Mouse (Mus musculus): ENCODE data around the gene Slc25a12. TPM values are rescaled to one million over a fixed set of nuclear protein-coding genes. Genes with fewer than 3 reads are reported as not detected.

Gene Slc25a12
- polyA plus RNA-seq, 1 experiment from 2014 or later: 73.8 TPM

- H3K27ac ChIP-seq (replicated peaks): no peak overlapping the region
- WGBS: 92% methylated on average over 10 of the region's 10 CpGs
- no peaks in the 10 kb centered on the region for H3K9me3 ChIP-seq
- H3K36me3 ChIP-seq: peaks cover 21% of the 10 kb centered on the region
- H3K4me2 ChIP-seq: no peak overlapping the region
- H3K9ac ChIP-seq: no peak overlapping the region
- no peaks in the 10 kb centered on the region for H3K27me3 ChIP-seq
- ATAC-seq (ENCODE audit: low read depth): no peak
- H3K4me1 ChIP-seq (replicated peaks): no peaks in the 10 kb centered on the region
- no peak overlapping the region for H3K4me3 ChIP-seq
Measured at GRCm38 (mm10) chr2:71347160-71347559, 20.4 kb downstream of the Slc25a12 start.

DNA sequence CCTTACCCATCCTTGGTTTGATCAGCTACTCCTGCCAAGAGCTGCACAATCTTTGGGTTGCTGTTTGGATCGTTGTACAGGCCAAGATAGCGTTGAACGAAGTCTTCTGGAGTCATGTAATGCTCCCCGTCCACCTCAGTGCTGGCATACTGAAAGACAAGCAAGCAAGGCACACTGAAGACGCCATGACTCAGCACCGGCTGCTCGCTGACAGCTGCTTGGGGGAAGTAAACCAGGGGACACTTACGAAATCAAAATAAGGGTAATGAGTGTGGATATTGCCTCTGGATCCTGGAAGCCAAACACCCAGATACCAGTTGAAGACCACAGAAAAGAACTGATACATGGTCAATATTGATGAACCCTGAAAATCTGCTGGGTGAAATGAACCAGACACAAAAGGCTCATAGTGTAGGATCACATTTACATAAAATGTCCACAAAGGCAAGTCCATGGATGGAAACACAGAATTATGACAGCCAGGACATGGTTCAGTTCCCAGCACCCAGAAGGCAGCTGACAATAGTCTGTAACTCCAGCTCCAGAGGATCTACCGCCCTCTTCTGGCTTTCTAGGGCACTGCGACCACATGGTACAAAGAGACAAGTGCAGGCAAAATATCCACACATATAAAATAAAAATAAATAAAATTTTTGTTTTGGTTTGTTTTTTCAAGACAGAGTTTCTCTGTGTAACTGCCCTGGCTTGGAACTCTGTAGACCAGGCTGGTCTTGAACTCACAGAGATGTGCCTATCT lies 23.5 kb downstream of the Slc25a12 start:
- Histone ChIP-seq H3K4me2 (no peak overlapping the region), H3K27ac (replicated peaks) (no peak overlapping the region), H3K9me3 (no peaks in the 10 kb centered on the region), H3K36me3 (peaks cover 32% of the 10 kb centered on the region), H3K4me3 (no peak overlapping the region), H3K9ac (no peak overlapping the region), H3K4me1 (replicated peaks) (no peaks in the 10 kb centered on the region), H3K27me3 (no peaks in the 10 kb centered on the region)
- WGBS: 95% methylated on average over 10 of the region's 10 CpGs
- no peak for ATAC-seq (ENCODE audit: low read depth)

DNA sequence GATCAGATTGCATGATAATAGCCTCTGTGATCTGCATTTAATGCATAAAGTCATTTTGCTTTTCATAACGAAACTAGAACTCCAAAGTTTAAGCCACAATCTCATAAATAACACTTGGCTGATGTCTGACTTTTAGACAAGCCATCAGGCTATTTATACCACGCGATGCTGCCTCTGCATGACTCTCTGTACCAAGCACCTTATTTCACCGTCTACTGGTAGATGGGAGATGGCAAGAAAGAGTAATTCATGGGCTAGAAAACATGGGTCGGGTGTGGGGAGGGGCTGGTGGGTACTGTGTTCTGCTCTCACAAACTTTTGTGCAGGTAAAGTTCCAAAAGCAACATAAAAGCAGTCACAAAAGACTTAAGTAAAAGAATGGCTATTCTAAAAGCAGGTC lies 27.4 kb downstream of the Slc25a12 start:
- H3K27ac ChIP-seq (replicated peaks): no peak overlapping the region
- no peaks in the 10 kb centered on the region for H3K4me1 ChIP-seq (replicated peaks)
- H3K4me3 ChIP-seq: no peak overlapping the region
- H3K36me3 ChIP-seq: peaks cover 36% of the 10 kb centered on the region
- no peak overlapping the region for H3K4me2 ChIP-seq
- WGBS: 91% methylated on average over 5 of the region's 5 CpGs
- no peaks in the 10 kb centered on the region for H3K27me3 ChIP-seq
- ATAC-seq (ENCODE audit: low read depth): no peak
- no peak overlapping the region for H3K9ac ChIP-seq
- H3K9me3 ChIP-seq: no peaks in the 10 kb centered on the region

- Histone ChIP-seq H3K27me3 (no peaks in the 10 kb centered on the region), H3K9me3 (no peaks in the 10 kb centered on the region), H3K4me2 (no peak overlapping the region), H3K4me3 (no peak overlapping the region), H3K27ac (replicated peaks) (no peak overlapping the region), H3K4me1 (replicated peaks) (no peaks in the 10 kb centered on the region), H3K9ac (no peak overlapping the region), H3K36me3 (peaks cover 26% of the 10 kb centered on the region)
- ATAC-seq (ENCODE audit: low read depth): no peak
- 89% methylated on average over 12 of the region's 12 CpGs for WGBS
Measured at GRCm38 (mm10) chr2:71338145-71338796, 29.3 kb downstream of the Slc25a12 start.

GRCm38 (mm10) chr2:71336631-71337030 lies 30.9 kb downstream of the Slc25a12 start:
- WGBS: 91% methylated on average over 6 of the region's 6 CpGs
- H3K36me3 ChIP-seq: peaks cover 27% of the 10 kb centered on the region
- H3K27me3 ChIP-seq: no peaks in the 10 kb centered on the region
- H3K4me3 ChIP-seq: no peak overlapping the region
- H3K27ac ChIP-seq (replicated peaks): no peak overlapping the region
- H3K9me3 ChIP-seq: no peaks in the 10 kb centered on the region
- no peak overlapping the region for H3K9ac ChIP-seq
- H3K4me2 ChIP-seq: no peak overlapping the region
- H3K4me1 ChIP-seq (replicated peaks): no peaks in the 10 kb centered on the region
- no peak for ATAC-seq (ENCODE audit: low read depth)

- H3K4me2 ChIP-seq: no peak overlapping the region
- H3K4me3 ChIP-seq: no peak overlapping the region
- no peaks in the 10 kb centered on the region for H3K4me1 ChIP-seq (replicated peaks)
- no peak overlapping the region for H3K27ac ChIP-seq (replicated peaks)
- WGBS: 89% methylated on average over 5 of the region's 6 CpGs
- H3K36me3 ChIP-seq: peaks cover 31% of the 10 kb centered on the region
- no peak overlapping the region for H3K9ac ChIP-seq
- H3K27me3 ChIP-seq: no peaks in the 10 kb centered on the region
- H3K9me3 ChIP-seq: no peaks in the 10 kb centered on the region
- no peak for ATAC-seq (ENCODE audit: low read depth)
Measured at GRCm38 (mm10) chr2:71336209-71336608, 31.3 kb downstream of the Slc25a12 start.

DNA sequence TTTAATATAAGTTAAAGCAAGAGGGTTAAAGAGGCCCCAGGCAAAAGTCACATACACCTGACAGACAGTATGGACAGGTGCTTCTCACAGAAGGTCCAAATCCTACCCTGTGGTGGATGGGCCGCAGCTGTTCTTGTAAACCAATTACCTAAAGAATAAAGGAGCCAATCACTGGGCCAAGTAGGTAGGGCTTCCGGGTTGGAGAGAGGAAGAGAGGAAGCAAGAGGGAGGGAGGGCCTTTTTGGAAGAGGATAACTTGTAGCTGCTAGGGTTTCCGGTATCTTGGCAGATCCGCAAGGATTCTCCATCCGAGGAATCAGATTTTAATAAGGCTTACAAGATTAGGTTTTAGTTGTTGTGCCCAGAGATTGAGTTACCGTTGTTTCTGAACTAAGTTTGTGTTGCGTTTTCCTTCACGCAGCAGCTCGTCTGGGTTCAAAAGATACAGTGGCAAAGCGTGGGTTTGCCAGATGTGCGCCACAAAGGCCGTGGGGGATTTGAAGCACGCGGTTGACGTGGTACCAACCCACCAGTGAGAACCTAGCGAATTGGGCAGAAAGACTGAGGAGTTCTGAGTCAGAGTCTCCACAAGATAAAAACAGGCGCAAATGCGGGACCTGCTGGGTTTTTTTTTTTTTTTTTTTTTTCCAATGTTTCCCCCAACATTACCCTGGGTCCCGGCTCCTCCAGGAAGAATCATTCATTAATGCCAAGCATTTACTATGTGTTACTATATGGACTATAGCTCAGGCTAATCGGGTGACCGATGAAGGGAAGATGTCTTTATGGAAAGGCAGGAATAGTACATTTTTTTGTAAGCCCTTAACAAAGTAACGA lies 33.3 kb downstream of the Slc25a12 start:
- Histone ChIP-seq H3K4me1 (replicated peaks) (no peaks in the 10 kb centered on the region), H3K27ac (replicated peaks) (no peak overlapping the region), H3K4me3 (no peak overlapping the region), H3K9me3 (no peaks in the 10 kb centered on the region), H3K36me3 (peaks cover 23% of the 10 kb centered on the region), H3K9ac (no peak overlapping the region), H3K4me2 (no peak overlapping the region), H3K27me3 (no peaks in the 10 kb centered on the region)
- WGBS: 90% methylated on average over 22 of the region's 22 CpGs
- no peak for ATAC-seq (ENCODE audit: low read depth)

DNA sequence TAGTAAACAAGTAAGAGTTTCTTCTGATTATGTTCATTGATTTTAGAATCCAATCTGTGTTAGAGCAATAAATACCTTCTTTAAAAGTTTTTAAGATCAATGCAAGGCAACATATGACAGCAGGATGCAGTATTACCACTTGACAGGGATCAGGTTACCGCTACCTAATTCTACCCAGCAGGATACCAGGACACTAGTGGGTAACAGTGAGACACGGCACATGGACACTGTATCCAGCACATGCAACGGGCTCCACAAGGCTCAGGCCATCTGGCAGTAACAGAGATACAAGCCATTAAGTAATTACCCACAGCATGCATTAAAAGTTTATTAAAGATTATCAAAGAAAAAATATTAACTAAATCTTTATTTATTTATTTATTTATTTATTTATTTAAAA lies 37.8 kb downstream of the Slc25a12 start:
- WGBS: 83% methylated on average over 3 of the region's 3 CpGs
- H3K9ac ChIP-seq: no peak overlapping the region
- H3K4me1 ChIP-seq (replicated peaks): 0 out of 2 replicates have a peak, but pooled peaks cover 7% of the 10 kb centered on the region
- H3K9me3 ChIP-seq: no peaks in the 10 kb centered on the region
- no peak overlapping the region for H3K4me3 ChIP-seq
- H3K36me3 ChIP-seq: peaks cover 23% of the 10 kb centered on the region
- ATAC-seq (ENCODE audit: low read depth): no peak
- no peak overlapping the region for H3K4me2 ChIP-seq
- H3K27me3 ChIP-seq: no peaks in the 10 kb centered on the region
- H3K27ac ChIP-seq (replicated peaks): no peak overlapping the region

DNA sequence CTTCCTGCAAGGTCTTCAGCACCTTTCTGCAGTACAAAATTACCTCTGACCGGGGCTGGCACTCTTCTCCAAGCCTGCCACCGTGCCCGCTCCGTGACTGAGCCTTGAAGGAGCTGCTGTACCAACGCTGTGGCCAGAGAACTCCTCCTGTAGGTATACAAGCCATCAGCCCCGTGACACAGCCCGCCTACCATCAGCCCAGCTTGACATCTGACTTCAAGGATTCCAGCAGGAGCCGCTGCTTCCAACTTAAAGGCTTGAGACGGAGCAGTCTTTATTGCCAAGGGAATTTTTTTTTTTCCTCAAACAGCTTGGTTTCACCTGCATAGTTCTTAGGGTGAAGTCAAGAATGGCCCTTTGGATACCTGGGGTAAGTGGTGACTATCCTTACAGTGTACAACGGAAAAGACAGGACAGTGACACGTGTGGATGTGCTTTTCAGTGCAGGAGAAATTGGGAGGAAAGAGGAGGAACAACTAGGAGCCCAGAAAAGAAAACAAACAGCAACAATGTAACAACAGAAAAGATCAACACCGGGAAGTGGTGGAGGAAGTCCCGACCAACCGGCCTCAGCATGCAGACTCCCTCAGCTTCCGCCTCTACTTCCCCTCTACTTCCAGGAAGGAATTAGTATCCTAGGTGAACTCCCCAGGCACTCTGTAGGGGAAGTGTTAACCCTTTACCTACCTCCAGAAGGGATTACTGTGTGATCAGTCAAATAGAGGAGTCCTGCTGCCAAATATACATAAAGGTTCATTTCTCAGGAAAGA lies 39.0 kb downstream of the Slc25a12 start:
- H3K4me2 ChIP-seq: no peak overlapping the region
- H3K4me3 ChIP-seq: no peak overlapping the region
- H3K9me3 ChIP-seq: no peaks in the 10 kb centered on the region
- no peak overlapping the region for H3K9ac ChIP-seq
- H3K27ac ChIP-seq (replicated peaks): no peak overlapping the region
- H3K4me1 ChIP-seq (replicated peaks): 0 out of 2 replicates have a peak, but pooled peaks cover 7% of the 10 kb centered on the region
- WGBS: 70% methylated on average over 15 of the region's 15 CpGs
- ATAC-seq (ENCODE audit: low read depth): no peak
- no peaks in the 10 kb centered on the region for H3K27me3 ChIP-seq
- H3K36me3 ChIP-seq: peaks cover 23% of the 10 kb centered on the region

DNA sequence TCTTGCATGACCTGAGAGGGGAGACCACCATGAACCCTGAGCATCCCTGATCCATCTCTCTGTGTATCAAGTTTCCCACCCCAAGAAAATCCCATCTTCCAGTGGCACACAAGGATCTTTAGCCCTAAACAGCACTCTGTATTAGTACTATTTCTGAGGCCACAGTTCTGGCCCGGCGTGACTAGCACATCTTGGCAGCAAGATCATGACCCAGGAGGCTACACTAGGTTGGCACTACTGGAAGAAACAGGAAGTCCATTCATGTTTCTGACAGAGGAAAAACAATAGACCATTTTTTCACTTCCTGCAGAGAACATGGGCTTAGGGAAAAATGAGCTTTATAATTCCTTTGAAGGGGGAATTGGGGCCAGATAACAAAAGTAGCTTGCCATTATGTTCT lies 39.8 kb downstream of the Slc25a12 start:
- no peaks in the 10 kb centered on the region for H3K9me3 ChIP-seq
- H3K27me3 ChIP-seq: no peaks in the 10 kb centered on the region
- 0 out of 2 replicates have a peak, but pooled peaks cover 7% of the 10 kb centered on the region for H3K4me1 ChIP-seq (replicated peaks)
- H3K9ac ChIP-seq: no peak overlapping the region
- peaks cover 23% of the 10 kb centered on the region for H3K36me3 ChIP-seq
- no peak overlapping the region for H3K27ac ChIP-seq (replicated peaks)
- 79% methylated on average over 2 of the region's 2 CpGs for WGBS
- no peak overlapping the region for H3K4me2 ChIP-seq
- no peak overlapping the region for H3K4me3 ChIP-seq
- no peak for ATAC-seq (ENCODE audit: low read depth)

GRCm38 (mm10) chr2:71326766-71327464 lies 40.6 kb downstream of the Slc25a12 start:
- Histone ChIP-seq H3K27me3 (no peaks in the 10 kb centered on the region), H3K9ac (no peak overlapping the region), H3K4me3 (no peak overlapping the region), H3K36me3 (peaks cover 24% of the 10 kb centered on the region), H3K27ac (replicated peaks) (no peak overlapping the region), H3K9me3 (no peaks in the 10 kb centered on the region), H3K4me2 (no peak overlapping the region), H3K4me1 (replicated peaks) (0 out of 2 replicates have a peak, but pooled peaks cover 7% of the 10 kb centered on the region)
- no peak for ATAC-seq (ENCODE audit: low read depth)
- WGBS: 82% methylated on average over 11 of the region's 11 CpGs

Data from neural tube, embryonic 13.5 days (tissue).